20 mouse cellular contexts compared by ENCODE assay signal in the genomic region with DNA sequence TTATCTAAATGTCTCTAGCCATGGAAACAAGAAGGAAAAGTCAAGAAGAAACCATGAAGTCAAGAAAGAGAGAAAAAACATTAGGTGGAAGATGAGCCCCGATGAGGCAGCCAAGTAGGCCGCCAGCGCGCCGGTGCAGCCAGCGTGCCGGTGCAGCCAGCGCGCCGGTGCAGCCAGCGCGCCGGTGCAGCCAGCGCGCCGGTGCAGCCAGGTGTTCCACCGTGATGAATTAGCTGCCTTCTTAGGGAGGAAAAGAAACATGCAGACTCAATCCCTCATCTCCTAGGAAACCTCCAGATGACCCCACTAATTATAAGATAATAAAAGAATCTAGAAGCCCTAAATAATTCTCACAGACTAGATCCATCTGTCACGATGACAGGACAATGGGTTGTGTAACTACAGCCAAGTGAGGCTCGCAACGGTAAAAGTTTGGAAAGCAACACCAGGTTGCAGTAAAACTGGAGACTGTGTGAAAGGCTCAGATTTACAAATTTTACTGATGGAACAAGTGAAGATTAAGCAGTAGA.
DNase-seq lines count a peak whose midpoint lies in the region; ATAC-seq lines count a peak whose summit lies in the region.
"Had no signal": no experiment of that assay in that cellular context is flagged by ENCODE, and none has a peak within 500 bp of the region (broad histone marks: within the 10 kb centered on the region; RNA-seq: fewer than 3 reads in every experiment).

No protein-coding gene starts in this region.

- peaks cover 13% of the 10 kb centered on the region; the same call in 1 of the 2 replicates for H3K4me1 ChIP-seq in kidney, embryonic 14.5 days (ENCODE audit: control insufficient read depth, insufficient read depth, low read length)
- H3K4me1 ChIP-seq in midbrain, embryonic 11.5 days (ENCODE audit: control insufficient read depth, insufficient read depth, low read length): peaks cover 4% of the 10 kb centered on the region
- H3K4me1 ChIP-seq in midbrain, embryonic 10.5 days: peaks cover 7% of the 10 kb centered on the region
- H3K4me1 ChIP-seq in hindbrain, embryonic 16.5 days (ENCODE audit: control insufficient read depth, insufficient read depth, low read depth, low read length): peaks cover 4% of the 10 kb centered on the region
- peaks cover 12% of the 10 kb centered on the region for H3K4me1 ChIP-seq in neural tube, embryonic 13.5 days (replicated peaks)

- 6% methylated on average over 20 of the region's 20 CpGs for WGBS in kidney, embryonic 14.5 days
- whole genome bisulfite sequencing in midbrain, embryonic 11.5 days: 92% methylated on average over 20 of the region's 20 CpGs
- 93% methylated on average over 20 of the region's 20 CpGs for WGBS in midbrain, embryonic 10.5 days
- 50% methylated on average over 20 of the region's 20 CpGs for WGBS in hindbrain, embryonic 16.5 days
- 19% methylated on average over 20 of the region's 20 CpGs for WGBS in neural tube, embryonic 13.5 days

- no peaks in the 10 kb centered on the region for H3K9me3 ChIP-seq in kidney, embryonic 14.5 days (ENCODE audit: control insufficient read depth, low read length)
- H3K9me3 ChIP-seq in midbrain, embryonic 11.5 days (ENCODE audit: control insufficient read depth, low read length): no peaks in the 10 kb centered on the region
- H3K9me3 ChIP-seq in midbrain, embryonic 10.5 days (replicated peaks): no peaks in the 10 kb centered on the region
- no peaks in the 10 kb centered on the region for H3K9me3 ChIP-seq in hindbrain, embryonic 16.5 days (ENCODE audit: control insufficient read depth, low read length)
- H3K9me3 ChIP-seq in neural tube, embryonic 13.5 days: no peaks in the 10 kb centered on the region
- H3K9me3 ChIP-seq: embryonic facial prominence, embryonic 15.5 days; forebrain, embryonic 10.5 days; heart, embryonic 10.5 days; limb, embryonic 13.5 days; liver, embryonic 13.5 days; midbrain, embryonic 15.5 days had no signal

- H3K27ac ChIP-seq in kidney, embryonic 14.5 days (ENCODE audit: low read depth, low read length): no peak overlapping the region
- H3K27ac ChIP-seq in midbrain, embryonic 11.5 days (ENCODE audit: low read depth, low read length): no peak overlapping the region
- no peak overlapping the region for H3K27ac ChIP-seq in midbrain, embryonic 10.5 days (replicated peaks)
- H3K27ac ChIP-seq in hindbrain, embryonic 16.5 days (ENCODE audit: low read depth, low read length): no peak overlapping the region
- no peak overlapping the region for H3K27ac ChIP-seq in neural tube, embryonic 13.5 days (replicated peaks)
- H3K27ac ChIP-seq: embryonic facial prominence, embryonic 15.5 days; forebrain, embryonic 10.5 days; gastrocnemius, adult 2 months; heart, embryonic 10.5 days; limb, embryonic 13.5 days; liver, embryonic 13.5 days; midbrain, embryonic 15.5 days had no signal

- peak overlapping the region; percentile 16; the same call in 1 of the 2 replicates for H3K4me2 ChIP-seq in kidney, embryonic 14.5 days (replicated peaks; ENCODE audit: low read depth, low read length)
- H3K4me2 ChIP-seq in midbrain, embryonic 11.5 days: no peak overlapping the region
- no peak overlapping the region; the same call in 1 of the 2 replicates for H3K4me2 ChIP-seq in hindbrain, embryonic 16.5 days (ENCODE audit: low read length)
- H3K4me2 ChIP-seq in neural tube, embryonic 13.5 days: peak overlapping the region; percentile 36
- H3K4me2 ChIP-seq: embryonic facial prominence, embryonic 15.5 days; limb, embryonic 13.5 days; liver, embryonic 13.5 days; midbrain, embryonic 15.5 days had no signal

- H3K36me3 ChIP-seq in kidney, embryonic 14.5 days (ENCODE audit: control insufficient read depth, insufficient read depth, low read length): no peaks in the 10 kb centered on the region
- no peaks in the 10 kb centered on the region for H3K36me3 ChIP-seq in midbrain, embryonic 11.5 days (ENCODE audit: control insufficient read depth, insufficient read depth, low read length)
- no peaks in the 10 kb centered on the region for H3K36me3 ChIP-seq in midbrain, embryonic 10.5 days
- H3K36me3 ChIP-seq in hindbrain, embryonic 16.5 days (ENCODE audit: control insufficient read depth, insufficient read depth, low read length): no peaks in the 10 kb centered on the region
- H3K36me3 ChIP-seq in neural tube, embryonic 13.5 days: no peaks in the 10 kb centered on the region
- H3K36me3 ChIP-seq: embryonic facial prominence, embryonic 15.5 days; forebrain, embryonic 10.5 days; heart, embryonic 10.5 days; limb, embryonic 13.5 days; liver, embryonic 13.5 days; midbrain, embryonic 15.5 days had no signal

- peak; percentile 41 for ATAC-seq in kidney, embryonic 14.5 days (ENCODE audit: low FRiP score, low TSS enrichment)
- ATAC-seq in midbrain, embryonic 11.5 days (ENCODE audit: low FRiP score): no peak
- peak; percentile 57 for ATAC-seq in hindbrain, embryonic 16.5 days
- ATAC-seq in neural tube, embryonic 13.5 days (ENCODE audit: low read depth): no peak
- ATAC-seq: inflammation-experienced regulatory T-cells, adult 6 months; lung, postnatal 0 days; midbrain, embryonic 15.5 days had no signal

- peaks cover 14% of the 10 kb centered on the region for H3K27me3 ChIP-seq in kidney, embryonic 14.5 days (ENCODE audit: control insufficient read depth, insufficient read depth, low read length)
- H3K27me3 ChIP-seq in midbrain, embryonic 11.5 days (ENCODE audit: control insufficient read depth, insufficient read depth, low read length): peaks cover 7% of the 10 kb centered on the region
- peaks cover 19% of the 10 kb centered on the region for H3K27me3 ChIP-seq in midbrain, embryonic 10.5 days (ENCODE audit: low read depth, poor library complexity, severe bottlenecking)
- H3K27me3 ChIP-seq in hindbrain, embryonic 16.5 days (replicated peaks; ENCODE audit: control insufficient read depth, insufficient read depth, low read length): peaks cover 5% of the 10 kb centered on the region; the same call in 1 of the 2 replicates
- peaks cover 38% of the 10 kb centered on the region for H3K27me3 ChIP-seq in neural tube, embryonic 13.5 days
- H3K27me3 ChIP-seq: midbrain, embryonic 15.5 days had no signal

- DNase-seq in kidney, postnatal 10 days: no peak
- DNase-seq in midbrain, embryonic 11.5 days (ENCODE audit: low spot score, missing footprints): peak; percentile 28
- no peak for DNase-seq in midbrain, embryonic 10.5 days (ENCODE audit: low spot score)
- no peak for DNase-seq in cerebellum, adult 9-10 months
- DNase-seq: cerebellum, adult 2 months; gastrocnemius, adult 2 months; heart, postnatal 14 days; liver, embryonic 13.5 days; thymus, postnatal 36 days had no signal

- no peak overlapping the region for H3K9ac ChIP-seq in kidney, embryonic 14.5 days (ENCODE audit: low read depth, low read length)
- H3K9ac ChIP-seq in midbrain, embryonic 11.5 days (ENCODE audit: low read length): no peak overlapping the region
- H3K9ac ChIP-seq in hindbrain, embryonic 16.5 days (ENCODE audit: low read depth, low read length): no peak overlapping the region
- no peak overlapping the region for H3K9ac ChIP-seq in neural tube, embryonic 13.5 days
- H3K9ac ChIP-seq: embryonic facial prominence, embryonic 15.5 days; limb, embryonic 13.5 days; liver, embryonic 13.5 days; midbrain, embryonic 15.5 days had no signal

- H3K4me3 ChIP-seq in kidney, embryonic 14.5 days (ENCODE audit: low read length): no peak overlapping the region
- H3K4me3 ChIP-seq in midbrain, embryonic 11.5 days (ENCODE audit: low read depth, low read length): no peak overlapping the region
- no peak overlapping the region for H3K4me3 ChIP-seq in midbrain, embryonic 10.5 days
- H3K4me3 ChIP-seq in hindbrain, embryonic 16.5 days (ENCODE audit: low read length): no peak overlapping the region
- H3K4me3 ChIP-seq in neural tube, embryonic 13.5 days: no peak overlapping the region
- H3K4me3 ChIP-seq: embryonic facial prominence, embryonic 15.5 days; forebrain, embryonic 10.5 days; gastrocnemius, adult 2 months; heart, embryonic 10.5 days; limb, embryonic 13.5 days; liver, embryonic 13.5 days; midbrain, embryonic 15.5 days; myocyte had no signal

Comparison
In these comparisons a context has a peak if more than half of its experiments do, and no peak if none do; other contexts are left out.
1. ATAC-seq: peak in kidney, embryonic 14.5 days (single experiment) and hindbrain, embryonic 16.5 days (single experiment); none in midbrain, embryonic 11.5 days (single experiment) and neural tube, embryonic 13.5 days (single experiment).
2. H3K4me2 ChIP-seq: peak in kidney, embryonic 14.5 days (single experiment) and neural tube, embryonic 13.5 days (single experiment); none in midbrain, embryonic 11.5 days (single experiment) and hindbrain, embryonic 16.5 days (single experiment).